Mouse (Mus musculus): ENCODE measurements around the gene Rhox4g.
"Not testable (repeated sequence)": the region's sequence is repeated elsewhere in the genome, so short reads cannot be mapped to it uniquely, and the experiment has no call there.

Gene Rhox4g

DNA sequence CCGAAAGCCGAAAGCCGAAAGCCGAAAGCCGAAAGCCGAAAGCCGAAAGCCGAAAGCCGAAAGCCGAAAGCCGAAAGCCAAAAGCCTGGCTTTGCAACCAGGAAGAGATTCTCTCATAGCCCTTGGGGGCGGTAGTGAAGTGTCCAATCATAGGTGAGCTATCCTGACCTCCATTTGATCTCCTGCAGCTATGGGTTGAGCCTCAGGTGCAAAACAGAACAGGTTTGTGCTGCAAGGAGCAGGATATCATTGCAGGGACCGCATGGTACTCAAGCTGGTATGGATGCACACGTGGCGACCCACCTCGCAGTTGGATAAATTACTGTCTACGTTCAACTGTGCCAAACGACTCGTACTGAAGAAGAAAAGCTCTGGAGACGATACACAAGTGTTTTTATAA is at the start of gene Rhox4g:
Gene Rhox4g (minus strand): TSS at position 101 of the 400 bp plus-strand sequence.
- not testable (repeated sequence) for DNase-seq

DNA sequence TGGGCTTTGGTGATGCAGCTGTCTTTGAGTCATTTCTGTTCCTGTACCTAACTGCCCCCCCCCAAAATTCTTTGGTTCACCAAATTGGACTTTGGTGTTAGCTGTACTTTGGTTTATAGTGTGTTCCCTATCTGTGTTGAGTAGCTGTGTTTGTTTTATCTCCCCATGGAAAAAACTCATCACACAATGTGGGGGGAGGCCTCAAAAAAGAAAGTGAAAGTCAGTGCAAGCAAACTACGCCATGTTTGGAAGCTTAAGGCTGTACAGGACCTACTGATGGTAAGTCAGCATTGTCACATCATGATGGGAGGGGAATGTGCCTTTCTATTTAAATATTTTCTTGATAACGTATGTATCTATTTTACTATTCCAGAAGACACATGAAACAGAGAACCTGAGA is 41.1 kb upstream of the Rhox4g start:
- DNase-seq = no peak

DNA sequence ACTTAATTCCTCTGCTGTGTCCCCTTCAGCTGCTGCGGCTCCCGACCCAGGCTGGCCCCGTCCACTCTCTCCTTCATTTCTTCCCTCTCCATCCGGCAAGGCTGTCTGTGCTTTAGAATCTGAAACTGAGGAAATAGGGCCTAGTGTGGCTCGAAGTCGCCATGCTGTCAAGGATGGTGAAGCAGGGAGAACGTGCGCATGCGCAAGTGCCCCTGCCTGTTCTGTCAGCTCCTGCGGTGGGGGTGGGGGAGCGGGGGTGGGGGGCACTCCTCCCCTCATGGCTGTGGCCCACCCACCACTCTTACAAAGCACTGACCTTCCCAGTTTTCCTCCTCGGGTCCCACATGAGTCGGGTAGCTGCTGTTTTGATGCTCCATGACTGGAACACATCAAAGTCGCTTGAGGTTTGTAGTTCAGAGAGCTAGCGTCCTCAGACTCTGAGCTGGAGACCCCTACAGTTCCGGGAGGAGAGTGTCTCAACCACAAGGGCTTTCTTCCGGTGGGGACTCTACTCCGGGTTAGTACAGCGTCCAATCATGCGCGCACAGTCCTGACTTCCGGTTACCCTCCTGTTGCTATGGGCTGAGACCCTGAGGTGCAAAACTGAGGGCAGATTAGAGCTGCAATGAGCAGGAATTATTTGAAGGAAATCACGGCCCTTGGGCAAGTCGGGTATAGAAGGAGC is 32.0 kb upstream of the Rhox4g start:
- no peak for DNase-seq

DNA sequence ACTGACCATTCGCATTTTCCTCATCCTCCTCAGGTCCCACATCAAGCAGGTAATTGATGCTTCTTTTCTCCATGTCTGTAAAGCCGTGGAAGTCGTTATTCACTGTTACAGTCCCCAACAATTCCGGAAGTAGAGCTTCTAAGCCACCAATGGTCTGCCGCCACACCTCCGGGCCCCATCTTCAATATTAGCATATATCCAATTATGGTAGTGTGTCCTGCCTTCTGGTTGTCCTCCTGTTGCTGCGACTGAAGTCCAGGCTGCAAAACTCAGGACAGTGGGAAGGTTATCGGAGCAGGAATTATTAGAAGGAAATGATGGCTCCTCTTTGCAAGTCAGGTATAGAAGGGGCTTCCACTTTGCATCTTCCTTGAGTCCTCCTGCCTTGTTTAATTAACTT is 22.1 kb upstream of the Rhox4g start, which contains the start of gene Rhox2h:
Gene Rhox2h (minus strand): TSS at position 101 of the 400 bp plus-strand sequence.
- not testable (repeated sequence) for DNase-seq

DNA sequence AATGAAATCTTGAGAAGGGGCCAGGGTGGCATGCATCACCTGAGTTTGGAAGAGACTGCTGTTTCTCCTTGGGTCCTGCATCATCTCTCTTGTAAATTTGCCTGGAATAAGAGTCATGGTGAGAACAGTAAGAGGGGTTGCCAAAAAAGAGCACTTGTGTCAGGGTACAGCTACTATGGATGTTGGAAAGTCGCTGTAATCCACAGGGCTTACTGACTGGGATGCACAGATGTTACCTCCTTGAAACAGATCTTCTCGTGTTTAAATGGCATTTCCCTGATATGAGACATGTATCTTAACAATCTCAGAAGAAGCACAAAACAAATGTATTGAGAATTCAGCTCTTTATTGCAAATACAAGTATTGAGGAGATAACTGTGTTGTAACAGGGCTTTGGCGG is 17.5 kb upstream of the Rhox4g start, which contains the start of gene Rhox3h:
Gene Rhox3h (minus strand): TSS at position 101 of the 400 bp plus-strand sequence.
- not testable (repeated sequence) for DNase-seq

DNA sequence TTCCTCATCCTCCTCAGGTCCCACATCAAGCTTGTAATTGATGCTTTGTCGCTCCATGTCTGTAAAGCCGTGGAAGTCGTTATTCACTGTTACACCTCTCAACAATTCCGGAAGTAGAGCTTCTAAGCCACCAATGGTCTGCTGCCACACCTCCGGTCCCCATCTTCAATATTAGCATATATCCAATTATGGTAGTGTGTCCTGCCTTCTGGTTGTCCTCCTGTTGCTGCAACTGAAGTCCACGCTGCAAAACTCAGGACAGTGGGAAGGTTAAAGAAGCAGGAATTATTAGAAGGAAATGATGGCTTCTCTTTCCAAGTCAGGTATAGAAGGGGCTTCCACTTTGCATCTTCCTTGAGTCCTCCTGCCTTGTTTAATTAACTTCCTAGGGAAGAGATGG is 7.8 kb downstream of the Rhox4g start, which contains the start of gene Rhox2g:
Gene Rhox2g (minus strand): TSS at position 101 of the 400 bp plus-strand sequence.
- DNase-seq = not testable (repeated sequence)

DNA sequence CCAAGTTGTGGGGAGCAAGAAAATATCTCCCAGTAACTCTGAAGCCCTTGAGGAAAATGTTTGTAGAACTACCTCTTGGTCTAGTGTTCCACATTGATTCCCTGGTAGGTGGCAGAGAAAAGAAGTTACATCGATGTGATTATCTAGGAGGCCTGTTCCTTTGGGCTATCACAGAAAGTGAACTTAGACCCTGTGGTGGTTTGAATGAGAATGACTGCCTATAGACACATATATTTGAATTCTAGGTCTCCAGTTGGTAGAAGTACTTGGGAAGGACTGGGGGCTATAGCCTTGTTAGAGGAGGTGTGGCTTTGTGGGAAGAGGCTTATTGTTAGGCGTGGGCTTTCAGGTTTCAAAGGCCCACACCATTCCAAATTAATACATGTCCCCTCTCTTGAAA is 22.6 kb downstream of the Rhox4g start, which contains the start of gene Rhox3g:
Gene Rhox3g (minus strand): TSS at position 101 of the 400 bp plus-strand sequence.
- not testable (repeated sequence) for DNase-seq

DNA sequence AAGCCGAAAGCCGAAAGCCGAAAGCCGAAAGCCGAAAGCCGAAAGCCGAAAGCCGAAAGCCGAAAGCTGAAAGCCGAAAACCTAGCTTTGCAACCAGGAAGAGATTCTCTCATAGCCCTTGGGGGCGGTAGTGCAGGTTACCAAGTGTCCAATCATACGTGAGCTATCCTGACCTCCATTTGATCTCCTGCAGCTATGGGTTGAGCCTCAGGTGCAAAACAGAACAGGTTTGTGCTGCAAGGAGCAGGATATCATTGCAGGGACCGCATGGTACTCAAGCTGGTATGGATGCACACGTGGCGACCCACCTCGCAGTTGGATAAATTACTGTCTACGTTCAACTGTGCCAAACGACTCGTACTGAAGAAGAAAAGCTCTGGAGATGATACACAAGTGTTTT is 43.5 kb downstream of the Rhox4g start, which contains the start of gene Rhox4f:
Gene Rhox4f (minus strand): TSS at position 101 of the 400 bp plus-strand sequence.
- not testable (repeated sequence) for DNase-seq
